Mouse (Mus musculus) left cerebral cortex, postnatal 4 days (tissue): ENCODE measurements around the gene Gm266. TPM values are rescaled to one million over a fixed set of nuclear protein-coding genes. Genes with fewer than 3 reads are reported as not detected.

ENCODE experiments used
- DNase-seq: peaks from one replicate; pipeline ENCODE4 v3.0.0-alpha.2; 2022
- intact Hi-C: fragments of 180-260 bp; cut with DNase I; formaldehyde crosslinking; loops from one replicate; pipeline ENCODE4 v1.15.1; 2025
- total RNA-seq, 2 experiments: library from RNA; stranded (reverse); gene quantifications; 2 replicates each; pipeline ENCODE4 v1.2.3; 2021

The Gm266 gene
- total RNA-seq, 2 experiments from 2014 or later: 2.2 to 2.8 TPM

DNA sequence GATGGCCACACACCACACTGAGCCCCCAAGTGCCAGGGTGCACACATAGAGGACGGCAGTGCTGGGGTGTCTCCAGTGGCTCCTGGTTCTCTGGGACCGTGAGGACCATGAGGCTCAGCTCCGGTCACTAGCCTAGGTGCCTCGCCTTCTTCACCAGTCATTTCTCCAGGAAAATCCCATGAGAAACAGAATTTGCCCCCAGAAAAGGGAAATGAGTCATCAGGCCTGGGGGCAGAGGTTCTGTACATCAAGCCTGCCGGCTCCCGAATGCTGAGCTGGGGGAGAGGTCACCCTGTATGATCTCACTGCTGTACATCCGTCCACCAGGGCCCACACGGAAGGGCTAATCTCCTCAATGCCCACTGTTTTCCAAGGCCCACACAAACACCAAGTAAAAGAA lies 29.8 kb downstream of the Gm266 start:
- intact Hi-C loops: no loop called here
- no peak for DNase-seq

DNA sequence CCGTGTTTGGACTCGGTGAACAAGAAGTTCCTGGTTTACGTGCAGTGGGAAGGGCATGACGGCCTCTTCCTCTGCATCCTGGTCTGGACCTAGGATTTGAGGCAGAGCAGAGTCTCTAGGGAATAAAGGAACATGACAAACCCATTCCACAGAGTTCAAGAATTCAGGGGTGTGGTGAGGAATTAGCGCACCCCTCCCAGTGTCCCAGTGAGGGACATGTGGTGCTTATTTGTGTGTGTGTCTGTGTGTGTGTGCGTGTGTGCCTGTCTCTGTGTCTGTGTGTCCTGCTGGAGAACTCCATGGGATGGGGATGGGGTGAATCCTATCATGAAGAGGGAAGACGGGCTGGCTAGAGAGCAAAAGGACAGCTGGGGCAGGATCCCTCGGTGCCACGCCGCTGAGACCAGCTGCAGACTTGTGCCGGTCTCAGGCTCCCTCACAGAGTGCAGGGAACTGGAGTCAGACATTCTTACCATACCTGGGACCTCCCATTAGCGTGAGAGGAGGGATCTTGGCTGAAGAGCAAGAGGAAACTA lies 30.2 kb downstream of the Gm266 start:
- intact Hi-C loops: no loop called here
- DNase-seq: no peak

DNA sequence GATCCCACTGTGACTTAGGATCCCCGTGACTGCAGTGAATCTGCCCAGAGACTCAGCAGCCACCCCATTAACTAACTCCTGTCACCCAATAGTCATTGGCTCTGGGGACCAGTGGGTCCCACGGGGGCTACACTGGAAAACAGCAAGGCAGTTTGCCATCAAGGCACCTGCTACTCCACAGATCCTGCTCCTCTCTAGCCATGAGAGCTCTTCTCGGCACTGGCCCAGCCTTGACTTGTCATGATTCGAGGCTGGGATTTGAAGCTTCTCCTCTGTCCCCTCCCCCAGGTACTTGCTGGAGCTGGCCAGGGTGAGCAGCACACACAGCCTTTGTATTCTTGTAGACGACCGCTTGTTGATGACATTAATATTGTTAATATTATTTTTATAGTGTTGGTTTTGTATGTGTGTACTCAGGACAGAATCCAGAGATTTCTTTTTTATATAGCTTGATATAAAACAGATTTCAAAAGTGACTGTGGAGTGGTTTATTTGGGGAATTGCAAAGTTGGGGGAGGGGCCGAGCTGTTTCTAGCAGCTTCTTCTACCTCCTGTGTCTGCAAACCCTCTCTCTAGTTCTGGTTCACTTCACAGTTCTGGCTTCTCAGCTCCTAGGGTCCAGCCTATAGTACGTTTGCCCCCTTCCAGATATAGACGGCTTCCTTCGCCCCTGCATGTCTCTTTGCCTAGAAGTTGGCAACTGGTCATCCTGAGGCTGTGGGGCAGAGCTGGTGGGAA lies 30.9 kb downstream of the Gm266 start:
- intact Hi-C loops: no loop called here

DNA sequence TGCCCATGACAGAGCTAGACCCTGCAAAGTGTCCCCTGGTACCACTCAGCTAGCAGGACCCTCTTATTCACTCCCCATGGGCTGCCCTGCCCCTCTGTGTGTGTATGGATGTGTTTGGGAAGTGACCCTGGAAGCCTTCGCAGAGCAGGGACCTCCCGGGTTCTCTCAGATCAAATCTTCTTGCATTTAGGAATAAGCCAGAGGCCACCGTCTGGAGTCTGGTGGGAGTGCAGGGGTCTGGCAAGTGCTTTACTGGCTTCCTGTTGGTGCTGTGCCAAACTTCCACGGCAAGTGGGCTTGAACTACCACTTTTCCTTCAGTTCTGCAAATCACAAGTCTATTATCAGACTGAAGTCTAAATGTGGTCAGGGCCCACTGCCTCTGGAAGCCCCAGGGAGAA lies 31.6 kb downstream of the Gm266 start:
- intact Hi-C loops: no loop called here
- peak; percentile 68 for DNase-seq

More for the DNA sequence above, 30.9 kb downstream of the Gm266 start:
- DNase-seq: peak; percentile 44

DNA sequence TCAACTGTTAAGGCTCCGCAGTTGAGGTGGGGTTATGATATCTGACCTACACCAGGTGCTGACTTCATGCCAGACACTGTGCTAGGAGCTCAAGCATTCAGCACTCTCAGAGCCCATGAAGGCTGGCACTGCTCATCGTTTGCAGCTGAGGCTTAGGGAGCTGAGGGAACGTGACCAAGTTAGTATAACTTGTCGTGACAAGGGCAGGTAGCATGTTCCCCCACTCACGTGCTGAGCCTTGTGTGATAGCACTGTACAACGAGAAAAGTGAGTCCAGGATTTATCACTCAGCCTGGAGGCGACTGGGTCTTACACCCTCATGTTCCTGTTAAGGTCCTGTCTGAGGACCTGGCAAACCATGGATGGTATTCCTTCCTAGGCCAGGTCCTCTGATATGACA lies 34.1 kb downstream of the Gm266 start:
- intact Hi-C loops: no loop called here
- no peak for DNase-seq

DNA sequence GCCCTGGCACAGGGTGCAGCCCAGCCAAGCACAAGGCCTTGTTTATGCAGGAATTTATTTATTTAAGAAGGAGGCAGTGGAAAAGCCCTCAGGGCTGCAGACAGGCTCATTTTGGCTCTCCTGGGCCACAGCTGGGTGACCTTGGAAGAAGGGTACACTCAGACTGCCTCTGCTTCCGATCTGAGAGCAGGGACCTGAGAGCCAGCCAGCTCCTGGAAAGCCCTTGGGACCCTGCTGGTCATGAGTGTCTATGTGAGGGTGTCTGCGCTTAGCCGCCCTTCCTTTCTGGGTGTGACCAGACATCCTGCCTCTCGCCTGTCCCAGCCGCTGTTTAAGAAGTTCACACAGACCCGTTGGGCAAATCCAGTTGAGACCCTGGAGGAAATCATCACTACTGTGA lies 35.3 kb downstream of the Gm266 start:
- DNase-seq: no peak
- intact Hi-C loops: no loop called here

DNA sequence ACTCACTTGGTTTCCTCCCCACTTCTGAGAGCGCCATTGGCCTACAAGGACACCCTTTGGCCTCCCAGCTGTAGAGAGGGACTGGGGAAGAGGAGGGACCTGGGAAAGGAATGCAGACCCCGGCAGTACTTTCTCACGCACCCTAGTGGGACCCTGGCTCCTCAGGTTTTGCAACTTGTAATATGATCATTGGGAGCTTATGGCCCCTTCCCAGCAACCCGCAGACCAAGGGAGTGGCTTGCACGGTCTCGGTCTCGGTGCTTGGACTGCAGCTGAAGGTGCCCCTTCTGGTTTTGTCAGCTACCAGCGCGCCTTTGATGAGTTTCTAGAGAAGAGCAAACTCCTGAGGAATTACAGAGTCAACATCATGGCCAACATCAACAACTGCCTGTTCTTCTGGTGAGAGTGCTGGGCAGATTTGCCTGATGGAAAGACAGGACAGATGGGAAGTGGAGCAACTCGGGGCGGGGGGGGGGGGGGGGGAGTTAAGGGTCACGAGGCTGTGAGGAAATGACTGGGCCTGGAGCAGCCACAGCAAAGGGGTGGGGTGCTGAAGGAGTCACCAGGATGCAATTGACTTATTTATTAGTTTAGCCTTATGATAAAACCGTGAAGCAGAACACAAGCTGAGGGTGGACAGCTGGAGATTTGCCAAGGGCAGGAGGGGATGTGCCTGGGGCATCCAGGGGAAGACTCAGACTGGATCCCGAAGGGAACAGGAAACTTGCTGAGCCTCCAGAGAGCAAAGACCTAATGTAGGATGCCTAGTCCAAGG lies 36.5 kb downstream of the Gm266 start:
- intact Hi-C loops: no loop called here
- DNase-seq: no peak

DNA sequence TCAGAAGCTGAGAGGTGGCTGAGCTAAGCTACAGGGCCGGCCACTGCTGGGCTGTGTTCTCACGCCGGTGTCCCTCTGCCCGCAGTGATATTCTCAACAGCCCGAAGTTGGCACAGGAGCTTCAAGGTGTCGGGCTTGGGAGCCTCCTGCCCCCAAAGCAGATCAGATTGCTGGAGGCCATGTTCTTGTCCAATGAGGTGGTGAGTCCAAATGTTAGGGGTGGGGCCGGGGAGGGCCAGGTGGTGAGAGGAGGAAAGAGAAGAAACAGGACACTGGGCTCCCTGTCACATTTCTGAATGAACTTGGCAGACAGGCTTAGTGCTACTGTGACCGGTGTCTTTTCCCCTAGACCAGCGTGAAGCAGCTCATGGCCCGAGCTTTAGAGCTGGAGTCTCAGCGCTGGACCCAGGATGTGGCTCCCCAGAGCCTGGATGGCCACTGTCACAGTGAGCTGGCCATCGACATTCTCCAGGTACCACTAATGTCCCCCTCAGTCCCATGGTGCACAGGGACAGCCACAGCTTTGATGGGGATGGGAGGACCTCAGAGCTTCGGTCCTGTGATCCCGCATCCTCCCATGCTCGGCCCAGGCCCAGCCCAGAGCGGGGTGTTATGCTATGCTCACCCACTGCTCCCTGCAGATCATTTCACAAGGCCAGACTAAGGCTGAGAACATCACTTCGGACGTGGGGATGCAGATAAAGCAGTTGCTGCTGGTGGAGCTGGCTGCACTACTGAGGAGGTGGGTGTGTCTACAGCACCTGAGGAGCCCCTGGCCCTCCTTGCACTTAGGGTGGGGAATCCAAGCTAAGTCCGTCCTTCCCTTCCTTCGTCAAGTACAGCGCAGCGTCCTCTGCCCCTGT lies 37.5 kb downstream of the Gm266 start:
- no peak for DNase-seq
- intact Hi-C loops: no loop called here

DNA sequence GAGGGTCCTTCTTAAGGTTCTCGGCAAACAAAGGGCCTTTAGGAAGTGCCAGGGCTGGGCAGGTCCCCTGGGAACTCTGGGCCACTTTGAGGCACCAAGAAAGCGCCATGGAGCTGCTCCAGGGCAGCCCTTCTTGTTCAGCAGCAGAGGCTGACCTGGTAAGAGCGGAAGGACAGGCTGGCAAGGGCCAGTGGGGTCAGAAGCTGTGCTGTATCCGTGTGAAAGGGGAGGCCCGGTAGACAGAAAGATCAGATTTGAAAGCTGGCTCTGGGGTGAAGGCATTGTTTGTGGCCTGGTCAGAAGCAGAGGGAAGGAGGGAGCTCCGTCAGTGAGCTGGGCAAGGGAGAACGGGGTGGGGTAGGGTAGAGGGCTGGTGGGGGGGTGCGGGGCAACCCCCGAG lies 38.3 kb downstream of the Gm266 start:
- DNase-seq: no peak
- intact Hi-C loops: no loop called here

DNA sequence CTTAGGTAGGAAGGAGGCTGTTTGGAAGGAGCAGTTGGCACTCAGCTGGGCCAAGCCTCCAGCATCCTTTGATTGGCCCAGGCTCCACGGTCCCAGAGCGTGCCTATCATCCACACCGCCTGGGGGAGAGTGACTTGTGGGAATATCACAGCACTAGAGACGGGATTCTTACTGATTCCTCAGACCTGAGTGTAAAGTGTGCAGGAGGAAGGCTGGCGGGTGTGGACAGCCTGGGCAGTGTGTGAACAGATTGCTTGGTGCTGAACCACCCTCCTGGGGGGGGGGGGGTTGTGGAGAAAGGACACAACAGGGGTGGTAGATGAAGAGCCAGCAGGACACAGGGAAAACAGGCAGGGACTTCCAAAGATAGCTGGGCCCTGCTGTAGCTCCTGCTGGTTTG lies 38.9 kb downstream of the Gm266 start:
- no peak for DNase-seq
- intact Hi-C loops: no loop called here

DNA sequence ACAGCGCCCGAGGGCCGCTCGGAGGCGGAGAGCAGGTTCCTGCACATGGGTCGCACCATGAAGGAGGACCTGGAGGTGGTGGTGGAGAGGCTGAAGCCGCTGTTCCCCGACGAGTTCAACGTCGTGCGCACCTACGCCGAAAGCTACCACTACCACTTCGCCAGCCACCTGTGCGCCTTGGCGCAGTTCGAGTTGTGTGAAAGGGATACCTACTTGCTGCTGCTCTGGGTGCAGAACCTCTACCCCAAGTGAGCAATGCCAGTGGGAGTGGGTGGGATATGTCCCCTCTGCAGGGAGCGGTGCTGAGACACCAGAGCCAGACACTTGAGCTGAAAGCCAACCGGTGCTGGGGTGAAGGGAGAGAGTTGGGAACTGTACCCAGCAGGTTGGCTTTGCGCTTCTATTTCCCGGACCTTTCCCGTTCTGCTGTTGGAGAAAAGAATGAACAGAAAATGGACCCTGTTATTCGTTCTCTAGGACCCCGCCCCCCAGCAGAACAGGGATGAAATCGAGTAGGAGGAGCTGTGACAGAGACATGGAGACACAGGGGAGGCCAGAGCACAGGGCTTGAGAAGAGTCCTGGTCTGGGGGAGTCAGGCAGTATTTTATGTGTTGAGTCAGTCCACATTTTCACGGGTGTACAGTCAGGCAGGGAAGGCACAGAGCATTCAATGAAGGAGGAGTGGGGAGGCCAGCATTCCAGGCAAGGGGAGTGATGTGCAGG lies 39.6 kb downstream of the Gm266 start:
- no peak for DNase-seq
- intact Hi-C loops: no loop called here

DNA sequence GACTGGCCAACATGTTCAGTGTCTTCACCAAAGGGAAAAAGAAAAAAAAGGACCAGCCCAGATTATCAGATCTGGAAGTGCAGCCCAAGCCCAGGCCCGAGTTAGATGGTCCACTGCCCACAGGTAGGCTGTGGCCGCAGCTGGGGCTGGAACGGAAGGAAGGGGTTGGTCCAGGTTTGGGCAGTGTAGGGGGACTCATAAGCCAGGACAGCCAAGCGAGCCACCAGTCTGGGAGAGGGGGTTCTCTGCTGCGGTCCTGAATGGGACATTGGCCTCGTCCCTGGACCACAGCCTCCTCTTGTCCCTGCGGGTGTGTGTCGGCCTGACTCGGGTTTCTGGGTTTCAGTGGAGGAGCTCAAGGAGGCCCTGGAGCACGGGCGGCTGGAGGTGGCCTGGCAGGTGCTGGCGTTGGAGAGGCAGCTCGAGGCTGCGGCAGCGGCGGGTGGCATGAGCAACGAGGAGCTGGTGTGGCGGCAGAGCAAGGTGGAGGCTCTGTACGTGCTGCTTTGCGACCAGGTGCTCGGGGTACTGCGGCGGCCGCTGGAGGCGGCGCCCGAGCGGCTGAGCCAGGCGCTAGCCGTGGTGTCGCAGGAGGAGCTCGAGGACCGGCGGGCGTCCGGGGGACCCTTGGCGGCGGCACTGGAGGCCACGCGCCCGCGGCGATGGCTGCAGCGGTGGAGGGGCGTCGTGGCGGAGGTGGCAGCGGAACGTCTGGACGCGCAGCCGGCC lies 40.3 kb downstream of the Gm266 start:
- DNase-seq: no peak
- intact Hi-C loops: no loop called here

DNA sequence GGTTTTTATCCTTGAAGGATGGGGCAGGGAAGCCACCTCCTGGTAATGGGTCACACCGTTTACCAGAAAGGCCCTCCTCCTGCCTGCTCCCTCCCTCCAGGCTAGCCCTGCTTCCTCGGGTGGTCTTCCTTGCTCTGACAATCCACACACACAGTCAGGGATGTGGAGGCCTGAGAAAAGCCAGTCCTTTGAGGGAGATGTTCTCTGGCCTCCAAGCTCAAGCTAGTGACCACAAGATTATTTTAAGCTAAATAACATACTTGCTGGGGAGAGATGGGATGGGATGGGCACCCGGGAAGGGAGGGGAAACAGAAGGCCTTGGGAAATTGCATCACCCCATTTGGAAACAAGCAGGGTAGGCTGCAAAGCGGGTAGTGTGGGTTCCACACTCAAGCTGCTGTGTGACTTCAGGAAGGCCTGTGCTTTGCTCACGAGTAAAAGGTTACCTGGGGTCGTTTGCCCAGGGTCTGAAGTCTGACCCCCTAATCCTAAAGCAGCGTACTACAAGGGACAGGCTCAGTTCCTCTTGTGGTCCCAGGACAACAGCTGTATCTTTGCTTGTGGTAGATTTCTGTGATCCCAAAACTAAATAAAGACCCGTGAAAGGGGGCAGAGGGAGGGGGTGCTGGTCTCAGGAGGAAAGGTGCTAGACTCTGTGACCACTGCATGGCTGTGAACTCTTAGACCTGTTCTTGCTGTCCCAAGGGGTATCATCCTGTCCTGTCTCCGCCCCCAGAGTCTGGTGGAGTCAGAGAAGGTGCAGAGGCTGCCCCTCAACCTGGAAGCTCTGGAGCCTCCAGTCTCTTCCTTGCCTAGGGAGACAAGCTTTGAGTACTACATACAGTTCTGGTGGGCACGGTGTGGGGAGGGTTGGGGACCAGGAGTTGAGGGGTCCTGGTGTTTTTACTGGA lies 41.4 kb downstream of the Gm266 start:
- intact Hi-C loops: no loop called here
- no peak for DNase-seq

DNA sequence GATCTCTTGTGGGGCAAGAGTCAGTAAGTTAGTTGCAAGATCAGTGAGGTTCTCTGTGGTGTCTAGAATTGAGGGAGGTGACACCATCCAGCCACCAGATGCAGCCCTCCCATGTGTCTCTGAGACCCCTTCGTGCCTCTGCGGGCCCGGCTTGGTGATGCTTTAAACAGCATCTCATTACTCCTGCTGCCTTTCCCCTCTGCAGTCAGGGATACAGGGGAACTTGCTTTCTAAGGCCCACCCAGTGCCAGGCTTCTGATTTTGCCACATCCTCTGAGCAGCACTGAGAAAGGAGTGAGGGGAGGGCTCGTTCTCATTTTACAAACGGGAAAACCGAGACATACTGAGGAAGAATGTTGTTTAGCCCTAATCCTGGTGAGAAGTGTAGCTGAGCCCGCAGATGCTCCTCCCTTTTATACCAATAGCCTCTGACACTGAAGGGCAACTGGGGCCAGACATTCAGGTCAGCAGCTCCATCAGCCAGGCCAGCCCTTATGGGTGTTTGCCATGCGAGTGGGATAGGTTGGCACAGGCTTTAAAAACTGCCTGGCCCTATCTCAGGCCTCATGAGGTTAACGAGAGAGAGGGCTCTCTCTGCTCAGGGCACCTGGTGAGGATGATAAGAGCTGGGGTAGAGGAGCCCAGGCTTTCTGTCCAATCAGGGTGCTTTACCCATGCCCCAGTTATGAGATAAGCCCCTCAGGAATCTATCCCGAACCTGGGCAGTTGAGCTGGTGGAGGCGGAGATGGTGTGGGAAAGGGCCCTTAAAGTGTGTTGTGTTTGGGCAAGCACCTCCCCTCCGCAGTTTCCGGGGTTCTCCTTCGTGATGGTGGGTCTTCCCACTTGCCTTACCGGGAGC lies 42.4 kb downstream of the Gm266 start:
- intact Hi-C loops: no loop called here
- no peak for DNase-seq

DNA sequence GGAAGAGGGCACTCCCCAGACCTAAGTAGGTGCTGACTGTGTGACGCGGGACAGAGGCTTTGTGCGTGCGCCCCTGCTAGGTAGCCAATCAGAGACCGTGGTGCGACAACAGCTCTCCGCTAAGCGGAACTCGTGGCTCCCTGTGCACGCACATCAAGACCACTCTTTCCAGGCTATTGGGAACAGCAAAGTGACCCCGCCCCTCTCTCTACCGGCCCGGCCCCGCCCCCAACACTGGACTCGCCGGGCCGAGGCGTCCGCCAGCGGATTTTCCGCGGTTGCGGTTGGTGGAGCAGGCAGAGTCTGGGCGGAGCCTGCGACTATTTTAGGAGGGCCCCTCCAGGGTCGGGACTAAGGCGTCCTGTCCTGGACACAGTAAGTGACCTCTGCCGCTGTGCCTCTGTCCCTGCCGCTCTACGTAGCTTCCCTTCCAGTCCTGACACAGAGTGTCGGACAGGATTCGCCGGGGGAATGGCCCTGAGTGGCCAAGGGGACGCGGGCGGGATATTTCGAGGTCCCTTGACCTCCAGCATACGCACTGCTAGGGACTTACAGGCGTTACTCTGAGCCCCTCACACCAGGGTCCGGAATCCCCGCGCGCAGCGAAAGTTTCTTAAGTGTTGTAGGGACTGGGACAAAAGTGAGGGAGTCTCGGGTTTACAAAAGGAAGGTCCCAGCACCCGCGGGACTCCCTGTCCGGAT lies 43.2 kb downstream of the Gm266 start, which contains the start of gene Tnfaip2:
Gene Tnfaip2 (plus strand): TSS at position 161 of the 702 bp plus-strand sequence.
- intact Hi-C loops: no loop called here
- peak; percentile 38 for DNase-seq

DNA sequence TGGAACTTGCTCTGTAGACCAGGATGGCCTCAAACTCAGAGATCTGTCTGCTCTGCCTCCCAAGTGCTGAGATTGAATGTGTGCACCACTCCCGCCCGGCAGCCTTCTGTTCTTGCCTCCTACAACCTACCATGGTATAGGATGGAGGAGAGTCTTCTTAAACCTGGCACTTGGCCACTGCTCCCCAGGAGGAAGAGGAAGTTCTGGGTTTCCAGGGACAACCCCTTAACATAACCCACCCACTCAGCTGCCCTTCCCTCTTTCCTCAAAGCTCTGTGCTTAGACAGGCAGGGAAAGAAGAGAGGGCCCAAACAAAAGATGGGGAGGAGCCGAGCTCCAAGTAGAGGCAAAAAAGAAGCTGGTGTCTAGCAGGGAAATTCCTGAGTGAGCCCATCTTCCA lies 44.1 kb downstream of the Gm266 start:
- no peak for DNase-seq
- intact Hi-C loops: no loop called here

DNA sequence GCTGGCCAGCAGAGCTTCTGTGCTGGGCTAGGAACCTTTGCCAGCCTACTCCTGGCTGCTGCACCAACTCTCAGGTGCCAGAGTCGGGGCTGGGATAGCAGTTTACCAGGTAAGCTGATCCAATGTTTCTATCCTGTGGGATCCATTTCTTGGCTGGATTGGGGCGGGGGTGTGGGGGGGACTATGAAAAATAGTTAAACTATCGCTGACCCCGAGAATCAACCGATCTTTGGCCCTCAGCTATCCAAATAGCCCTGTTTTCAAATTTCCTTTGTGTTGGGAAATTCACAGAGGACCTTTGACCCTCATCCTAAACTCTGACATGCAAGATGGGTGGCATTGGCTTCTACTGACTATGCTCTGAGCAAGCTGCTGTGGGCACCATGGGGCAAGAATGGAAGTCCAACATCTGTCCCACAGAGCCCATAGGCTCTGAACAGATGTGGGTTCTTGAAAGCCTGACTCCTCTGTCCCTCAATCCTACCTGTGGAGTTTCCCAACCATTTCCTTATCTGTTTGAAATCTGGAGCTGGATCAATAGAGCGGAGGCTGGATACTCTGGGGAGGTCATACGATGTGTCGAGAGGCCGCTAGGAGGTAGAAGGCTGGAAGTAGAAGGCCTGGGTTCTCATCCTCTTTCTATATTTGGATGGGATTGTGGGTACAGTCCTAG lies 44.8 kb downstream of the Gm266 start:
- DNase-seq: no peak
- intact Hi-C loops: no loop called here
